In genomic region chr7:98839312-98839711, GRCm38 (mm10) we compare ENCODE assay signal across 9 mouse cellular contexts. TPM values are rescaled to one million over a fixed set of nuclear protein-coding genes. Genes with fewer than 3 reads are reported as not detected.
DNase-seq lines count a peak whose midpoint lies in the region; ATAC-seq lines count a peak whose summit lies in the region.
"Had no signal": no experiment of that assay in that cellular context is flagged by ENCODE, and none has a peak within 500 bp of the region (broad histone marks: within the 10 kb centered on the region; RNA-seq: fewer than 3 reads in every experiment).

No protein-coding gene starts in this region.

- H3K27me3 ChIP-seq in kidney, embryonic 14.5 days (ENCODE audit: control insufficient read depth, insufficient read depth, low read length) = peaks cover 47% of the 10 kb centered on the region
- peaks cover 55% of the 10 kb centered on the region for H3K27me3 ChIP-seq in embryonic facial prominence, embryonic 14.5 days (replicated peaks; ENCODE audit: control insufficient read depth, insufficient read depth, low read length)
- H3K27me3 ChIP-seq in intestine, embryonic 16.5 days (replicated peaks; ENCODE audit: control insufficient read depth, insufficient read depth, low read length) = peaks cover 32% of the 10 kb centered on the region
- H3K27me3 ChIP-seq in neural tube, embryonic 11.5 days (ENCODE audit: control insufficient read depth, insufficient read depth, low read length) = peaks cover 72% of the 10 kb centered on the region

- 5% methylated on average over 12 of the region's 12 CpGs for WGBS in kidney, embryonic 14.5 days
- WGBS in embryonic facial prominence, embryonic 14.5 days = 6% methylated on average over 12 of the region's 12 CpGs
- 12% methylated on average over 12 of the region's 12 CpGs for WGBS in intestine, embryonic 16.5 days
- 4% methylated on average over 12 of the region's 12 CpGs for WGBS in neural tube, embryonic 11.5 days

- H3K9ac ChIP-seq in kidney, embryonic 14.5 days (ENCODE audit: low read depth, low read length) = peak overlapping the region; percentile 44
- H3K9ac ChIP-seq in embryonic facial prominence, embryonic 14.5 days (ENCODE audit: low read depth, low read length) = peak overlapping the region; percentile 67
- peak overlapping the region; percentile 62 for H3K9ac ChIP-seq in intestine, embryonic 16.5 days (ENCODE audit: low read depth, low read length)
- no peak overlapping the region; the same call in 1 of the 2 replicates for H3K9ac ChIP-seq in neural tube, embryonic 11.5 days (ENCODE audit: low read length)

- peak overlapping the region; percentile 97 for H3K4me2 ChIP-seq in kidney, embryonic 14.5 days (replicated peaks; ENCODE audit: low read depth, low read length)
- H3K4me2 ChIP-seq in embryonic facial prominence, embryonic 14.5 days (ENCODE audit: low read depth, low read length) = peak overlapping the region; percentile 94
- peak overlapping the region; percentile 98 for H3K4me2 ChIP-seq in intestine, embryonic 16.5 days (ENCODE audit: low read depth, low read length)
- H3K4me2 ChIP-seq in neural tube, embryonic 11.5 days (ENCODE audit: low read depth) = peak overlapping the region; percentile 85

- H3K4me1 ChIP-seq in kidney, embryonic 14.5 days (ENCODE audit: control insufficient read depth, insufficient read depth, low read length) = peaks cover 23% of the 10 kb centered on the region
- peaks cover 38% of the 10 kb centered on the region for H3K4me1 ChIP-seq in embryonic facial prominence, embryonic 14.5 days (ENCODE audit: control insufficient read depth, insufficient read depth, low read length)
- H3K4me1 ChIP-seq in intestine, embryonic 16.5 days (ENCODE audit: control insufficient read depth, insufficient read depth, low read length) = peaks cover 48% of the 10 kb centered on the region
- peaks cover 48% of the 10 kb centered on the region for H3K4me1 ChIP-seq in neural tube, embryonic 11.5 days (ENCODE audit: control insufficient read depth, insufficient read depth, low read length)

- 0 out of 2 replicates have a peak overlapping the region, but pooled peaks have one; percentile 0 for H3K27ac ChIP-seq in kidney, embryonic 14.5 days (ENCODE audit: low read depth, low read length)
- no peak overlapping the region for H3K27ac ChIP-seq in embryonic facial prominence, embryonic 14.5 days (replicated peaks; ENCODE audit: low read depth, low read length)
- H3K27ac ChIP-seq in intestine, embryonic 16.5 days (ENCODE audit: low read length) = no peak overlapping the region
- no peak overlapping the region for H3K27ac ChIP-seq in neural tube, embryonic 11.5 days (ENCODE audit: low read depth, low read length)

- H3K4me3 ChIP-seq in kidney, embryonic 14.5 days (ENCODE audit: low read length) = peak overlapping the region; percentile 63
- H3K4me3 ChIP-seq in embryonic facial prominence, embryonic 14.5 days (ENCODE audit: low read depth, low read length) = peak overlapping the region; percentile 64
- peak overlapping the region; percentile 52 for H3K4me3 ChIP-seq in intestine, embryonic 16.5 days (ENCODE audit: low read length)
- peak overlapping the region; percentile 50 for H3K4me3 ChIP-seq in neural tube, embryonic 11.5 days (ENCODE audit: low read depth, low read length)

- no peak for DNase-seq in kidney, adult 11 months
- no peak for DNase-seq in embryonic facial prominence, embryonic 14.5 days (ENCODE audit: low spot score)
- no peak for DNase-seq in neural tube, embryonic 11.5 days (ENCODE audit: low spot score)
- DNase-seq in embryo, embryonic 11 days = no peak
- DNase-seq in MN1 (ENCODE audit: low spot score) = no peak
- no peak for DNase-seq in cerebellum, adult 9-11 months
- DNase-seq: cerebellum, adult 8-10 months had no signal

- no peak for ATAC-seq in kidney, embryonic 14.5 days (ENCODE audit: low FRiP score, low TSS enrichment)
- no peak for ATAC-seq in embryonic facial prominence, embryonic 14.5 days (ENCODE audit: low read depth)
- no peak for ATAC-seq in intestine, embryonic 16.5 days
- no peak for ATAC-seq in neural tube, embryonic 11.5 days (ENCODE audit: insufficient read depth, low FRiP score, low TSS enrichment)

- H3K36me3 ChIP-seq in kidney, embryonic 14.5 days (ENCODE audit: control insufficient read depth, insufficient read depth, low read length) = no peaks in the 10 kb centered on the region
- H3K36me3 ChIP-seq in embryonic facial prominence, embryonic 14.5 days (ENCODE audit: control insufficient read depth, insufficient read depth, low read length) = no peaks in the 10 kb centered on the region
- no peaks in the 10 kb centered on the region for H3K36me3 ChIP-seq in intestine, embryonic 16.5 days (ENCODE audit: control insufficient read depth, insufficient read depth, low read length)
- H3K36me3 ChIP-seq in neural tube, embryonic 11.5 days (ENCODE audit: control insufficient read depth, insufficient read depth, low read length) = no peaks in the 10 kb centered on the region

- no peaks in the 10 kb centered on the region for H3K9me3 ChIP-seq in kidney, embryonic 14.5 days (ENCODE audit: control insufficient read depth, low read length)
- H3K9me3 ChIP-seq in embryonic facial prominence, embryonic 14.5 days (ENCODE audit: control insufficient read depth, low read length) = no peaks in the 10 kb centered on the region
- H3K9me3 ChIP-seq in intestine, embryonic 16.5 days (ENCODE audit: control insufficient read depth, low read length) = no peaks in the 10 kb centered on the region
- no peaks in the 10 kb centered on the region for H3K9me3 ChIP-seq in neural tube, embryonic 11.5 days (ENCODE audit: control insufficient read depth, low read length)

RNA-seq across cellular contexts. Expression of gene Wnt11, which starts 4.4 kb away (rescaled TPM):
- 41.6 and 45.3 TPM in 2 replicates for polyA plus RNA-seq in kidney, embryonic 14.5 days (2014; fragmentation: Nextera tagmentation; extraction: Ambion mirVana)
- polyA plus RNA-seq in embryonic facial prominence, embryonic 14.5 days (2014; fragmentation: Nextera tagmentation; extraction: Ambion mirVana) = 20.1 and 20.2 TPM in 2 replicates
- 1.8 and 2.0 TPM in 2 replicates for polyA plus RNA-seq in intestine, embryonic 16.5 days (2015; fragmentation: Nextera tagmentation; extraction: Ambion mirVana)
- polyA plus RNA-seq in neural tube, embryonic 11.5 days (2014; fragmentation: Nextera tagmentation; extraction: Ambion mirVana) = 6.9 and 7.0 TPM in 2 replicates
